Mouse (Mus musculus): Measurements from ENCODE around the gene Tmem235.

DNA sequence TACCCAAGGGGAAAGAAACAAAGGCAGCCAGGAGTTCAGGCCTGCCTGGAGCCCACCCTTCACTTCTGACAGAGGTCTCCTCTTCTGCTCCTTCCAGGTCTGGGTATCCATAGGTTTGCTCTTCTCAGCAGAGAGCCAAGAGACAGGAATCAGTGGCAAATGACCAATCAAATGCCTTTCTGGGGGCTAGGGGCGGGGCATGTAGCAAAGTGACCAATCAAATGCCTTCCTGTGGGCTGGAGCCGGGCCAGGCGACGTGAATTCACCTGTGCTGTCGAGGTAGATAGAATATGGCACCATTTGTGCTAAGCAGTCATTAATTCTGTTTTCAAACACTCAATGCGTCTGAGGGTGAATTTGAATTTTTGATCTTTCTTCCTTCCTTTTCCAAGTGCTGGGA lies 31.6 kb downstream of the Tmem235 start:
- no peak for TF ChIP-seq CTCF (IDR thresholded peaks at IDR 0.05; ENCODE audit: extremely low read depth, insufficient read depth, insufficient read length, insufficient replicate concordance)
- TF ChIP-seq POLR2A (IDR thresholded peaks at IDR 0.05; ENCODE audit: low read depth, low read length), result no peak

All from spleen, adult 2 months (tissue).